Mouse (Mus musculus): ENCODE data around the gene Asic5. TPM values are rescaled to one million over a fixed set of nuclear protein-coding genes. Genes with fewer than 3 reads are reported as not detected.

The Asic5 gene
- total and polyA plus RNA-seq, 3 experiments: not detected

GRCm38 (mm10) chr3:81986103-81986502 is 4.0 kb downstream of the Asic5 start:
- in situ Hi-C loops (cut with MboI; ENCODE audit: low pct_ligation_motif_present, low pct_unique_long_range_greater_than_20kb, low sequenced_read_pairs) (no loop called here), dilution Hi-C loops (cut with MboI; ENCODE audit: extremely low pct_ligation_motif_present, extremely low pct_unique_long_range_greater_than_20kb, low sequenced_read_pairs) (no loop called here)
- Histone ChIP-seq H3K4me3 (replicated peaks in 1 of 3; ENCODE audit: low read depth in 2 of 3, low read length in 2 of 3, poor library complexity in 1 of 3) (no peak overlapping the region), H3K79me2 (replicated peaks; ENCODE audit: control insufficient read depth, extremely low read depth, insufficient read depth, poor library complexity, severe bottlenecking) (no peaks in the 10 kb centered on the region), H3K36me3 (replicated peaks in 1 of 2; ENCODE audit: control insufficient read depth in 1 of 2, insufficient read depth in 1 of 2, low read length in 1 of 2) (no peaks in the 10 kb centered on the region), H3K4me1 (ENCODE audit: control insufficient read depth in 1 of 2, insufficient read depth in 2 of 2) (peaks cover 0 to 25% of the 10 kb centered on the region in 2 experiments; a peak in 2 of 4 replicates), H3K27ac (ENCODE audit: insufficient read depth, low read depth) (no peak overlapping the region), H3K27me3 (replicated peaks) (no peaks in the 10 kb centered on the region), H3K9me3 (replicated peaks; ENCODE audit: low read length) (peaks cover 3% of the 10 kb centered on the region), H3K4me2 (ENCODE audit: insufficient read depth, low read depth, poor library complexity, severe bottlenecking) (no peak overlapping the region), H3K9ac (ENCODE audit: insufficient read depth, low read depth) (no peak overlapping the region)
- TF ChIP-seq UBTF (IDR thresholded peaks at IDR 0.05; ENCODE audit: low read depth, low read length): no peak
- TF ChIP-seq TBP (conservative IDR thresholded peaks at IDR 0.05; ENCODE audit: low read depth, low read length): no peak
- TF ChIP-seq MAFK (IDR thresholded peaks at IDR 0.05; ENCODE audit: insufficient replicate concordance, low read length): no peak
- no peak for TF ChIP-seq TCF12 (IDR thresholded peaks at IDR 0.05; ENCODE audit: low read depth, low read length)
- TF ChIP-seq MAZ (IDR thresholded peaks at IDR 0.05; ENCODE audit: low read depth, low read length): no peak
- TF ChIP-seq KAT2A (IDR thresholded peaks at IDR 0.05; ENCODE audit: insufficient replicate concordance, low read length): no peak
- TF ChIP-seq MXI1 (IDR thresholded peaks at IDR 0.05; ENCODE audit: low read depth, low read length): no peak
- TF ChIP-seq E2F4 (IDR thresholded peaks at IDR 0.05; ENCODE audit: insufficient replicate concordance, low read depth, low read length): no peak
- TF ChIP-seq NELFE (IDR thresholded peaks at IDR 0.05; ENCODE audit: low read depth, low read length): no peak
- TF ChIP-seq EP300 (IDR thresholded peaks at IDR 0.05; ENCODE audit: low read length): no peak
- no peak for TF ChIP-seq ZKSCAN1 (IDR thresholded peaks at IDR 0.05; ENCODE audit: borderline replicate concordance, low read depth, low read length)
- TF ChIP-seq ELF1 (IDR thresholded peaks at IDR 0.05; ENCODE audit: low read depth, low read length): no peak
- TF ChIP-seq MAX (IDR thresholded peaks at IDR 0.05; ENCODE audit: low read length): no peak
- TF ChIP-seq GABPA (IDR thresholded peaks at IDR 0.05; ENCODE audit: insufficient replicate concordance, low read depth, low read length): no peak
- no peak for TF ChIP-seq CHD2 (IDR thresholded peaks at IDR 0.05; ENCODE audit: low read length)
- TF ChIP-seq MYC (IDR thresholded peaks at IDR 0.05; ENCODE audit: low read depth, low read length): no peak
- no peak for TF ChIP-seq NRF1 (IDR thresholded peaks at IDR 0.05; ENCODE audit: low read depth, low read length)
- DNase-seq (ENCODE audit: extremely low read depth): no peak

- TF ChIP-seq MYC (IDR thresholded peaks at IDR 0.05; ENCODE audit: low read depth, low read length): no peak
- TF ChIP-seq MAX (IDR thresholded peaks at IDR 0.05; ENCODE audit: low read length): no peak
- TF ChIP-seq MAFK (IDR thresholded peaks at IDR 0.05; ENCODE audit: insufficient replicate concordance, low read length): no peak
- no peak for TF ChIP-seq MEF2A (IDR thresholded peaks at IDR 0.05; ENCODE audit: borderline replicate concordance, low read depth, low read length)
- no peak for TF ChIP-seq SMC3 (IDR thresholded peaks at IDR 0.05; ENCODE audit: low read depth, low read length)
- TF ChIP-seq USF1 (IDR thresholded peaks at IDR 0.05; ENCODE audit: low read depth, low read length): no peak
- H3K4me3 ChIP-seq (replicated peaks in 1 of 3; ENCODE audit: low read depth in 2 of 3, low read length in 2 of 3, poor library complexity in 1 of 3): no peak overlapping the region
- no peaks in the 10 kb centered on the region for H3K36me3 ChIP-seq (replicated peaks in 1 of 2; ENCODE audit: control insufficient read depth in 1 of 2, insufficient read depth in 1 of 2, low read length in 1 of 2)
- H3K9me3 ChIP-seq (replicated peaks; ENCODE audit: low read length): peaks cover 3% of the 10 kb centered on the region
- no peak overlapping the region for H3K4me2 ChIP-seq (ENCODE audit: insufficient read depth, low read depth, poor library complexity, severe bottlenecking)
- H3K9ac ChIP-seq (ENCODE audit: insufficient read depth, low read depth): no peak overlapping the region
- H3K4me1 ChIP-seq (ENCODE audit: control insufficient read depth in 1 of 2, insufficient read depth in 2 of 2): peaks cover 0 to 20% of the 10 kb centered on the region in 2 experiments; a peak in 2 of 4 replicates
- no peak overlapping the region for H3K27ac ChIP-seq (ENCODE audit: insufficient read depth, low read depth)
- no peaks in the 10 kb centered on the region for H3K79me2 ChIP-seq (replicated peaks; ENCODE audit: control insufficient read depth, extremely low read depth, insufficient read depth, poor library complexity, severe bottlenecking)
- dilution Hi-C loops (cut with MboI; ENCODE audit: extremely low pct_ligation_motif_present, extremely low pct_unique_long_range_greater_than_20kb, low sequenced_read_pairs) (no loop called here), in situ Hi-C loops (cut with MboI; ENCODE audit: low pct_ligation_motif_present, low pct_unique_long_range_greater_than_20kb, low sequenced_read_pairs) (no loop called here)
- no peak for DNase-seq (ENCODE audit: extremely low read depth)
- no peaks in the 10 kb centered on the region for H3K27me3 ChIP-seq (replicated peaks)
Observed at GRCm38 (mm10) chr3:81987628-81988027, 5.5 kb downstream of the Asic5 start.

Measured in CH12.LX (cell line).